Mouse (Mus musculus): ENCODE results near the gene Agps. TPM values are rescaled to one million over a fixed set of nuclear protein-coding genes. Genes with fewer than 3 reads are reported as not detected.

Gene Agps
- 22.6 TPM for polyA plus RNA-seq (2015; fragmentation: Illumina TruSeq; extraction: RNeasy Lipid Tissue Mini Kit (QIAGEN cat#74804); ENCODE audit: low read depth, low replicate concordance)

DNA sequence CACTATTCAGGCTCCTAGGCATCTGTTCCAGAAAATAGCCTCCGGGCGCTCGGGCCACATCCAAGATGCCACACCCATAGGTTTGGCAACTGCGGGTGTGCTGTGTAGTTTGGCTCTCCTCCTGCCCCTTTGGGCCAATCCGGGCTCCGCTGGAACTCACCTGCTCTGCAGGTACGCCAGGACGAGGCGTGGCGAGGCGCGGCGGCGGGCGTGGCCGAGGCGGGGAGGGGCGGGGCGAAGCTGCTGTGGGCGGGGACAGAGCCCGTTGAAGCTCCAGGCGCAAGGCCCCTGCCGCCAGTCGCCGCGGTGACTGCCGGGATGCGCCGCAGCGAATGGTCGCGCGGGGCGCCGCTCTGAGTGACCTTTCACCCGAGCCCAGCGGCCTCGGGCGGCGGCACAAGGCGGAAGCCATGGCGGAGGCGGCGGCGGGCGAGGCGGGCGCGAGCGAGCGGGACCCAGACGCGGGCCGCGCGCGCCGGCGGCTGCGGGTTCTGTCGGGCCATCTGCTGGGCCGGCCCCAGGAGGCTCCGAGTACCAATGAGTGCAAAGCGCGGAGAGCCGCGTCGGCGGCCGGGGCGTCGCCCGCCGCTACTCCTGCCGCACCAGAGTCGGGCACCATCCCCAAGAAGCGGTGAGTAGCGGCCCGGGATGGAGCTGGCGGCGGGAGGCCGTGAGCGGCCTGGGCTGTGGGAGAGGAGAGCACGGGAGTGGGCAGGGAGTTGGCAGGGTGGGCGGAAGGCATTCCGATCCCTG lies at the start of gene Agps:
Gene Agps, plus strand, starts transcription at position 297 of the 753 bp plus-strand sequence.

DNA sequence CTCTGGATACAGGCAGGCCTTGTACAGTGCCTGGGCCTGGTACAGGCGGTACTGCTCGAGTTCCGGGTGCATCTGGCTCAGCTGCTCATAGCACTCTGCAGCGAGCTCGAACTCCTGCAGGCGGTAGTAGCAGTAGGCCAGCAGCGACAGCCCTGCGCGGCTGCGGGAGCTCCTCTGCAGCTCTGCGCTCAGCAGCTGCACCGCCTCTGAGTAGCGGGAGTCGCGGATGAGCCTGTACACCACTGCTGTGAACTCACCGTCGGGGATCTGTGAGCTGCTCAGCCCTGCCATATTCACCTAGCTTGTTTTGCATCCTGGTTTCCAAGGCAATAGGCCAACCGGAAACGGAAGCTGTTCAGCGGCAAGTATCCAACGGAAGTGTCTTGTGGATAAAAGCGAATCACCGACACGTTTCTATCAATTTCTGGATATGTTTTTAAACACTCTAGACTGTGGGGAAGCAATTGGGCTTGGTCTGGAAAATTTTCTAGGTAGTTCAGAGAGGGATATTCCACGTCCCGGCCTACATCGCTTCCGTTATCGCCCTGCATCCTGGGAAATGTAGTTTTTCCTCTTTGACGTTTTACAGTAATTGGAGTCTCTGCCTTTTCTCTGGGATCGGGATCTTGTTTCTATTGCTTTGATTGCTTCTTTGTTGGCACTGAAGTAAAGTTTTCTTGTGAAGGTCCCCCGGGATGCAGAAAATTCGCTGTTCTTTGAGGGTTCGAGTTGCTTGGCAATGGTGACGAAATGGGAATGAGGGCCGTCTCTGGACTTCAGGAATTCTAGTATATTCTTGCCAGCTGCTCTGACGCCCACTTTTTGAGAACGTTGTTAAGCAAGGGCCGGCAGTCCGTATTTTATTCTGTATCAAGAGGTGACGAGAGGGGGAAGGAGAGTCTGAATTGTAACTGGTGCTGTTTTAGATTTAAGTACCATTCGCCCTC lies 106.4 kb downstream of the Agps start, which contains the start of gene Ttc30b:
Gene Ttc30b, minus strand, starts transcription at position 469 of the 947 bp plus-strand sequence.

GRCm38 (mm10) chr2:75977752-75978368 lies 145.9 kb downstream of the Agps start, which contains the start of gene Ttc30a2:
Gene Ttc30a2 (minus strand): TSS chr2:75978170.

Other genes with a start within 250 kb of the Agps start
- 285 TPM for gene Hnrnpa3, start 172.9 kb upstream of the Agps start, polyA plus RNA-seq (2015; fragmentation: Illumina TruSeq; extraction: RNeasy Lipid Tissue Mini Kit (QIAGEN cat#74804); ENCODE audit: low read depth, low replicate concordance)
- 16.3 TPM for gene Nfe2l2, start 127.5 kb upstream of the Agps start, polyA plus RNA-seq (2015; fragmentation: Illumina TruSeq; extraction: RNeasy Lipid Tissue Mini Kit (QIAGEN cat#74804); ENCODE audit: low read depth, low replicate concordance)
- 15.6 TPM for gene Ttc30b, start 106.4 kb downstream of the Agps start, polyA plus RNA-seq (2015; fragmentation: Illumina TruSeq; extraction: RNeasy Lipid Tissue Mini Kit (QIAGEN cat#74804); ENCODE audit: low read depth, low replicate concordance)
- gene Ttc30a2, start 146.0 kb downstream of the Agps start, polyA plus RNA-seq (2015; fragmentation: Illumina TruSeq; extraction: RNeasy Lipid Tissue Mini Kit (QIAGEN cat#74804); ENCODE audit: low read depth, low replicate concordance): 0.27 TPM
- 5.3 TPM for gene Ttc30a1, start 149.8 kb downstream of the Agps start, polyA plus RNA-seq (2015; fragmentation: Illumina TruSeq; extraction: RNeasy Lipid Tissue Mini Kit (QIAGEN cat#74804); ENCODE audit: low read depth, low replicate concordance)